Comparison of ENCODE assay signal across 8 mouse cellular contexts in genomic region chr2:71367125-71367880, GRCm38 (mm10). TPM values are rescaled to one million over a fixed set of nuclear protein-coding genes. Genes with fewer than 3 reads are reported as not detected.
A peak's percentile ranks its signal among the peaks of the same experiment; 100 is the strongest.
DNase-seq lines count a peak whose midpoint lies in the region; ATAC-seq and TF ChIP-seq lines count a peak whose summit lies in the region.

Slc25a12 (minus strand) TSS chr2:71367749.

- peak within 1 kb of the TSS; percentile 71 for H3K9ac ChIP-seq in kidney, embryonic 15.5 days

- peak; percentile 92 for DNase-seq in brain, embryonic 14.5 days (ENCODE audit: low read depth)
- peak; percentile 96 for DNase-seq in heart, embryonic 10.5 days (ENCODE audit: low spot score)
- peak; percentile 93 for DNase-seq in liver
- DNase-seq in monocyte, adult 2 months (ENCODE audit: low read depth in 1 of 2, low spot score in 2 of 2), result peak; percentile 55 to 70
- DNase-seq in spleen, postnatal 14 days (ENCODE audit: low spot score in 2 of 2), result peak; percentile 68 to 74

- peak within 1 kb of the TSS; percentile 69 for H3K4me2 ChIP-seq in kidney, embryonic 15.5 days

- peak; percentile 97 for ATAC-seq in erythroblast, adult 5-6 weeks (replicated peaks; ENCODE audit: low FRiP score, poor library complexity, severe bottlenecking)
- ATAC-seq in kidney, embryonic 15.5 days (replicated peaks; ENCODE audit: low FRiP score), result peak; percentile 96

- H3K9me3 ChIP-seq in heart, embryonic 10.5 days, result no peaks in the 10 kb centered on the region
- no peaks in the 10 kb centered on the region for H3K9me3 ChIP-seq in kidney, embryonic 15.5 days (replicated peaks)

- H3ac ChIP-seq in C2C12 (ENCODE audit: control insufficient read depth, insufficient read length, low read depth), result peak within 1 kb of the TSS; percentile 62

- WGBS in heart, embryonic 10.5 days, result under 1% methylated on average over 57 of the region's 57 CpGs
- WGBS in kidney, embryonic 15.5 days, result under 1% methylated on average over 57 of the region's 57 CpGs

- H3K79me2 ChIP-seq in C2C12 (ENCODE audit: control insufficient read depth, insufficient read depth), result peaks cover 12% of the 10 kb centered on the region

- no peaks in the 10 kb centered on the region for H3K36me3 ChIP-seq in C2C12 (ENCODE audit: control insufficient read depth, insufficient read depth)
- peaks cover 4% of the 10 kb centered on the region; the same call in 1 of the 2 replicates for H3K36me3 ChIP-seq in heart, embryonic 10.5 days
- H3K36me3 ChIP-seq in kidney, embryonic 15.5 days, result no peaks in the 10 kb centered on the region

- H3K4me3 ChIP-seq in C2C12 (ENCODE audit: insufficient read depth, poor library complexity, severe bottlenecking), result peak within 1 kb of the TSS; percentile 65
- peak within 1 kb of the TSS; percentile 84 for H3K4me3 ChIP-seq in heart, embryonic 10.5 days
- peak within 1 kb of the TSS; percentile 85 for H3K4me3 ChIP-seq in kidney, embryonic 15.5 days (replicated peaks)

- peak within 1 kb of the TSS; percentile 93 for H3K27ac ChIP-seq in heart, embryonic 10.5 days
- H3K27ac ChIP-seq in kidney, embryonic 15.5 days, result peak within 1 kb of the TSS; percentile 87

- peak; percentile 57 for TF ChIP-seq POLR2A in brain, embryonic 14.5 days (IDR thresholded peaks at IDR 0.05; ENCODE audit: borderline replicate concordance, extremely low read depth, insufficient read depth, insufficient read length, poor library complexity, severe bottlenecking)

- no peaks in the 10 kb centered on the region for H3K27me3 ChIP-seq in C2C12 (ENCODE audit: control insufficient read depth, insufficient read depth, insufficient read length)
- no peaks in the 10 kb centered on the region for H3K27me3 ChIP-seq in heart, embryonic 10.5 days (ENCODE audit: insufficient read depth, poor library complexity, severe bottlenecking)
- no peaks in the 10 kb centered on the region for H3K27me3 ChIP-seq in kidney, embryonic 15.5 days

- H3K79me3 ChIP-seq in C2C12 (ENCODE audit: low read depth), result peaks cover 2% of the 10 kb centered on the region

- TF ChIP-seq CTCF in C2C12 (IDR thresholded peaks at IDR 0.05; ENCODE audit: control insufficient read depth, insufficient read depth, insufficient read length), result no peak
- TF ChIP-seq CTCF in brain, embryonic 14.5 days (IDR thresholded peaks at IDR 0.05; ENCODE audit: borderline replicate concordance, extremely low read depth, insufficient read depth, insufficient read length), result no peak

- peaks cover 10% of the 10 kb centered on the region; the same call in 1 of the 2 replicates for H3K4me1 ChIP-seq in heart, embryonic 10.5 days
- H3K4me1 ChIP-seq in kidney, embryonic 15.5 days, result peaks cover 15% of the 10 kb centered on the region

TF ChIP-seq in C2C12, 6 proteins besides CTCF, POLR2A, EP300 and RAD21:
- TF ChIP-seq MAX (IDR thresholded peaks at IDR 0.05) (peak; percentile 22), MYOG (IDR thresholded peaks at IDR 0.05; ENCODE audit: control insufficient read depth, extremely low read depth, insufficient read length) (no peak)

RNA-seq across cellular contexts. Expression of gene Slc25a12, which starts in this region (rescaled TPM):
- 32.8 TPM for polyA plus RNA-seq in C2C12 (2012; fragmentation: generic; extraction: Trizol)
- polyA plus RNA-seq in brain, embryonic 14.5 days (2012; rRNA removed), result 65.5 and 73.7 TPM in 2 replicates
- 5.8 and 11.5 TPM in 2 replicates for total RNA-seq in erythroblast, adult 5-6 weeks (2015; ENCODE audit: low replicate concordance)
- 11.6 and 13.2 TPM in 2 replicates for total RNA-seq in erythroblast, adult 5-6 weeks (2017; ENCODE audit: low replicate concordance)
- 47.0 and 86.1 TPM in 2 replicates for polyA plus RNA-seq in heart, embryonic 10.5 days (2016; fragmentation: Nextera tagmentation; extraction: Ambion mirVana)
- polyA plus RNA-seq in kidney, embryonic 15.5 days (2015; fragmentation: Nextera tagmentation; extraction: Ambion mirVana), result 37.8 and 41.7 TPM in 2 replicates

Comparison
In these comparisons a context has a peak if more than half of its experiments do, and no peak if none do; other contexts are left out.
1. Peak in every context shown above with its lines: DNase-seq, ATAC-seq, H3K4me3 ChIP-seq and H3K27ac ChIP-seq.